ENCODE assay signal across 11 mouse cellular contexts in the genomic region with DNA sequence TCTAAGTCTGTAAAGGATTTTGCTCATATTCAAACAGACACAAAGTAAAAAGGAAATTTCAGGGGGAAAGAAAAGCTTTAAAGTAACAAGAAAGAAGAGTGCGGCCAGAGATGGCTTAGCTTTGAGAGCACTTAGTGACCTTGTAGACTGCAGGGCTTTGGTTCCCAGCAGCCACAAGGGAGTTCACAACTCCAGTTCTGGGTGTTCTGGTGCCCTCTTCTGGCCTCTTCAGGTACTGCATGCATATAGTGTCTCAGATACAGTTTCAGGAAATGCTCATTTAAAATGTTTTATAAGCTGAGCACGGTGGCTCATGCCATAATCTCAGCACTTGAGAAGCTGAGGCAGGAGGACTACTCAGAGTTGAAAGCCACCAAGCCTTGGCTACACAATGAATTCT. TPM values are rescaled to one million over a fixed set of nuclear protein-coding genes. Genes with fewer than 3 reads are reported as not detected.
DNase-seq lines count a peak whose midpoint lies in the region; ATAC-seq and TF ChIP-seq lines count a peak whose summit lies in the region.
"Had no signal": no experiment of that assay in that cellular context is flagged by ENCODE, and none has a peak within 500 bp of the region (broad histone marks: within the 10 kb centered on the region; RNA-seq: fewer than 3 reads in every experiment).

No protein-coding gene starts in this region.

- 87% methylated on average over 2 of the region's 2 CpGs for WGBS in forebrain, embryonic 15.5 days

- no peaks in the 10 kb centered on the region for H3K27me3 ChIP-seq in E14TG2a.4 (ENCODE audit: insufficient read depth, low read length)
- no peaks in the 10 kb centered on the region for H3K27me3 ChIP-seq in forebrain, embryonic 15.5 days
- H3K27me3 ChIP-seq: heart, embryonic 15.5 days; limb, embryonic 12.5 days; neural tube, embryonic 13.5 days had no signal

- H3K9me3 ChIP-seq in E14TG2a.4 (ENCODE audit: low read length) = peaks cover 9% of the 10 kb centered on the region
- no peaks in the 10 kb centered on the region for H3K9me3 ChIP-seq in forebrain, embryonic 15.5 days

- no peak overlapping the region for H3K4me3 ChIP-seq in E14TG2a.4 (replicated peaks; ENCODE audit: low read length)
- H3K4me3 ChIP-seq in forebrain, embryonic 15.5 days = no peak overlapping the region
- H3K4me3 ChIP-seq: heart, embryonic 15.5 days; limb, embryonic 12.5 days; neural tube, embryonic 13.5 days had no signal

- peak; percentile 69 for TF ChIP-seq CTCF in E14TG2a.4 (conservative IDR thresholded peaks at IDR 0.05; ENCODE audit: low read length)

- H3K9ac ChIP-seq in forebrain, embryonic 15.5 days (replicated peaks) = no peak overlapping the region
- H3K9ac ChIP-seq: heart, embryonic 15.5 days; limb, embryonic 12.5 days; neural tube, embryonic 13.5 days had no signal

- no peaks in the 10 kb centered on the region for H3K4me1 ChIP-seq in E14TG2a.4 (replicated peaks; ENCODE audit: low read depth, low read length)
- H3K4me1 ChIP-seq in forebrain, embryonic 15.5 days = no peaks in the 10 kb centered on the region
- H3K4me1 ChIP-seq: heart, embryonic 15.5 days; limb, embryonic 12.5 days had no signal

- H3K27ac ChIP-seq in forebrain, embryonic 15.5 days (replicated peaks) = no peak overlapping the region
- H3K27ac ChIP-seq: heart, embryonic 15.5 days; limb, embryonic 12.5 days; neural tube, embryonic 13.5 days had no signal

- no peak for ATAC-seq in forebrain, embryonic 15.5 days (replicated peaks)
- no peak for ATAC-seq in activated CD4-positive, CD25-positive, alpha-beta regulatory T cell, adult 4 months

- H3K4me2 ChIP-seq in forebrain, embryonic 15.5 days (replicated peaks) = no peak overlapping the region
- H3K4me2 ChIP-seq: heart, embryonic 15.5 days; limb, embryonic 12.5 days; neural tube, embryonic 13.5 days had no signal

- no peaks in the 10 kb centered on the region for H3K36me3 ChIP-seq in E14TG2a.4 (ENCODE audit: insufficient read depth, low read length)
- H3K36me3 ChIP-seq in forebrain, embryonic 15.5 days = no peaks in the 10 kb centered on the region
- H3K36me3 ChIP-seq: heart, embryonic 15.5 days had no signal

- DNase-seq in layer of hippocampus, adult 11-12 months (ENCODE audit: low spot score) = peak; percentile 23
- DNase-seq in layer of hippocampus, postnatal 36 days = no peak
- peak; percentile 2 for DNase-seq in T-cell, adult 2 months (ENCODE audit: low spot score)
- DNase-seq in naive thymus-derived CD4-positive, alpha-beta T cell, adult 2 months (ENCODE audit: low read depth) = peak; percentile 40
- no peak for DNase-seq in adrenal gland, postnatal 25 days

RNA-seq across cellular contexts. Expression of gene Whamm, which starts 55.4 kb away (rescaled TPM):
- total RNA-seq in layer of hippocampus, postnatal 36 days (2021) = 10 to 100 TPM; 17.9 to 19.7 TPM
- polyA plus RNA-seq in forebrain, embryonic 15.5 days (2015; fragmentation: Nextera tagmentation; extraction: Ambion mirVana) = 5.7 and 7.6 TPM in 2 replicates
- 1 to 10 TPM; 4.1 to 4.4 TPM for polyA plus RNA-seq in activated CD4-positive, CD25-positive, alpha-beta regulatory T cell, adult 4 months (2017; shearing (Covaris generic))
- total RNA-seq in adrenal gland, postnatal 25 days (2021) = 21.4 and 25.0 TPM in 2 replicates

RNA-seq across cellular contexts. Expression of gene Fsd2, which starts 59.7 kb away (rescaled TPM):
- under 1 TPM; 0.33 to 0.35 TPM for total RNA-seq in layer of hippocampus, postnatal 36 days (2021)
- 0.31 and 0.34 TPM in 2 replicates for polyA plus RNA-seq in forebrain, embryonic 15.5 days (2015; fragmentation: Nextera tagmentation; extraction: Ambion mirVana)
- 1 to 10 TPM; 5.0 to 5.1 TPM for polyA plus RNA-seq in activated CD4-positive, CD25-positive, alpha-beta regulatory T cell, adult 4 months (2017; shearing (Covaris generic))
- 0.29 and 0.85 TPM in 2 replicates for total RNA-seq in adrenal gland, postnatal 25 days (2021)

Comparison
In these comparisons a context has a peak if more than half of its experiments do, and no peak if none do; other contexts are left out.
1. DNase-seq: peak in layer of hippocampus, adult 11-12 months (single experiment), T-cell, adult 2 months (single experiment) and naive thymus-derived CD4-positive, alpha-beta T cell, adult 2 months (single experiment); none in layer of hippocampus, postnatal 36 days (0 of 2) and adrenal gland, postnatal 25 days (single experiment).